Mouse (Mus musculus) gastrocnemius, adult 18-20 months (tissue): Measurements from ENCODE around the gene Prr23a1. TPM values are rescaled to one million over a fixed set of nuclear protein-coding genes. Genes with fewer than 3 reads are reported as not detected.

Experiments used
- total RNA-seq, 2 experiments: library from RNA; stranded (reverse); gene quantifications; 2 replicates each; pipeline ENCODE4 v1.2.3; 2021

Gene Prr23a1
- total RNA-seq, 2 experiments from 2014 or later, result not detected

Other genes starting within 250 kb of the Prr23a1 start
- gene Mrps22, start 240.8 kb upstream of the Prr23a1 start, total RNA-seq, result 10 to 100 TPM; 22.3 to 24.0 TPM
- not detected for gene Prr23a2, start 14.0 kb downstream of the Prr23a1 start, total RNA-seq
- not detected for gene Prr23a3, start 22.3 kb downstream of the Prr23a1 start, total RNA-seq
- not detected for gene 7420426K07Rik, start 60.6 kb downstream of the Prr23a1 start, total RNA-seq
- under 1 TPM in 1 of 2 experiments, not detected in 1; 0.09 TPM for gene Foxl2, start 112.8 kb downstream of the Prr23a1 start, total RNA-seq
- gene Faim, start 143.9 kb downstream of the Prr23a1 start, total RNA-seq, result 1 to 10 TPM; 1.3 to 2.0 TPM
- not detected for gene Gm1123, start 193.2 kb downstream of the Prr23a1 start, total RNA-seq